Mouse (Mus musculus): ENCODE data around the gene Pcnx2.

Pcnx2 gene

DNA sequence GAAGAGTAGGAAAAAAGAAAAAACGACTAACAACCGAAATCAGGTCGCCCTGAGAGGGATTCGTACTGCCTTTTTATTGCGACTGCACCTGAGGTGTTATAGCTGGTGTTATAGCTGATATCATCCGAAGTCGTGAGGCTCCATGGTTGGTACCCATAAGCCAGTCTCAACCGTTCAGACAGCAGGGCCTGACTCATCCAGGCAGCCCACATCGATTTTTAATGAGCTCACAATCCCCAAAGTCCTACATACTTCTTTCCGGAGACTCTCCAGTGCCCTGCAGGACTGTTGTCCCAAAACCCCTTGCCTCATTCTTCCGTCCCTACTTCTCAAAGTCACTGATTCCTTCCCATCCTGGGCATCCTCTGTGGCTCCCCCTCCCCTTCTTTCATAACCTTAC, 729 bp downstream of the Pcnx2 start:
- no peak for DNase-seq (ENCODE audit: low spot score)

DNA sequence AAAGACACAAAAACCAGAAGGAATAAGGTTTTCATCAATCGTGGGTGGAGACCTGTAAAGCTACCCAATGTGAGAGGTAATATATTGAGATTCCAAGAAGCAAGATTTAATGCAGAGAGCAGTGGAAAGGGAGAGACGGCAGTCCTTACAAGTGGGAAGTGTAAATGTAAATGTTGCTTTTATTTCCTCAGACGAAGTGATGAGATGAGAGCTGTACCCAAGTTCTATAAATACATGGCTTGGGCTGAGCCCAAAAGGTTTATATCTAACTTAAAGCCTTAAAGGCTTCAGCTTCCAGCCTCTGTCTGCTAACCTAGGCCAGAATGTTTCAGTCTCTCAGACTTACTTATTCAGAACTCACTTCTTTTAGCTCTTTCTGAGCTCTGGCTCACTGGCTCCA, 8.2 kb downstream of the Pcnx2 start:
- no peak for DNase-seq (ENCODE audit: low spot score)

DNA sequence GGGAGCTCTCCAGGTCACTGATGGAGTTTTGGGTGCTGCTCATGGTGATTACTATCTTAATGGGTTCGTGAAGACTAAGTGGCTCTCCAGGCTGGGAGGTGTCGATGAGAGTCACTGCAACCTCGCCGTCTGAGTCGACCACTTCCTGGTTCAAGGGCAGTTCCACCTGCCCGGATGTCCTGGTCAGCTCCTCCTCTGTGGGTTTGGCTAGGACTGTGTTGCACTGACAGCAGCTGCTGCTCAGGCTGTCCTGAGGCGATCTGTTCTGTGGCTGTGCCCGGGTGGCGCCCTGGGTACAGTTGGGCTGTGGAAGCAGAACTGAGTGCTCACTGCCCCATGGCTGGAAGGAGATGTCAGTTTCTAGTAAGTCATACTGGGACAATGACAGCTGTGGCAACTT, 10.6 kb downstream of the Pcnx2 start:
- no peak for DNase-seq (ENCODE audit: low spot score)

DNA sequence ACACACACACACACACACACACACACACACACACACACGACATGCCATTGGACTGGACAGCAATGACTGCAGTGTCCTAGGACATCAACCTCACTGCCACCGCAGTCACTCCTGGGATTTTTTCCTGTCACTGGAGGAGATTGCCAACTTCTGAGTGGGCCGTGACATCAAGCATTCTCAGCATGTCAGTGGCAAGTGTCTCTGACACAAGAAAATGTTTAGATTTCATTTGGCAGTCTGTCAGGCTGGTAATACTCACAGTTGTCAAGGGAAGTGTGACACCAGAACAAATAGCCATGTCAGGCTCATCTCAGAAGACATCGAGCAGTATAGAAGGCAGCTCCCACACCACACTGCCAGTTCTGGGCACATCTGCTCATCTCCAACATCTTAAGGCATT, 17.7 kb downstream of the Pcnx2 start:
- no peak for DNase-seq (ENCODE audit: low spot score)

DNA sequence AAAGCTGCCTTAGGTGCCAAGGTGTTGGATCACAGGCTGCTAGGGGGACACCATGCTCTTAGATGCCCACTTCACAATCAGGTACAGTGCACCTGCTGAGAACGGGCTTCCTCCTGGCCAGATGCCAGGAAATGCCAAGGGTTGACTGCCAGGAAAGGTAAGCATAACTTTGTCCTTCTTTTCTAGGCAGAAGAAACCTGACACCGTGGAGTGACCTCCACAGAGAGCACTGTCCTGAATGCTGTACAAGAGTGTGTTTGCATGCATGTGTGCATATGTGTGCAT, 24.9 kb downstream of the Pcnx2 start:
- no peak for DNase-seq (ENCODE audit: low spot score)

DNA sequence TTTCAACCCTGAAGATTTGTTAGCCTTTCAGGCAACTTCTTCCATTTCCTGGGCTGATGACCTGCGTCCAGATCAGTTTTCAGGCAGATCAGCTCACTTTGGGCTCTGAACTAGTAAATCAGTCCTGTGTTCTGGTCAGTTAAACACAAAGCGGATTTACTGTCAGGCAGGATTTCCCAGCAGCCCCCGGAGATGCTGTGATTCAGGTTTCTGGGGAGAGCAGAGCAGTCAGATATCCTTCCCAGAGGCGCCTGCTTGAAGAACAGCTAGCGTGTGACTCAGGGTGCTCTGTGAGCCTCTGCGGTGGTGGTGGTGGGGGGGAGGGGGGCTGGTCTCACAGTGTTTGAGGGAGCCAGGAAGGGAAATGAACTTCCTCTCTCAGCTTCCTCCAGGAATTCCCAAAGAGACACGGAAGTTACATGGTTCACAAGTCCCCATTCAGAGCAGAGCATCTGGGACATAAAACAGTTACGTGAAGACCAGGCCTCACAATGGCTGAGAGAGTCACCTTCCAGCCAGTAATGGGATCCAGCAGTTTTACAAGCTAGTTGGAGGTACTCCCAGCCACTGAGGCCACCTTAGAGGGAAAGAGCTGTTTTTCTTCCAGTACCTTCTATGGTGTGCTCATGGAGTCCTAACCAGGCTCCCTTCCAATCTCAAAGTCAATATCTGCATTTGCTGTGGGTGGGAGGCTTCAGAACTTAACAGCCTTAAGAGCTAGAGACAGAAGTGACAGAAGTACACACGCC, 25.4 kb downstream of the Pcnx2 start:
- no peak for DNase-seq (ENCODE audit: low spot score)

DNA sequence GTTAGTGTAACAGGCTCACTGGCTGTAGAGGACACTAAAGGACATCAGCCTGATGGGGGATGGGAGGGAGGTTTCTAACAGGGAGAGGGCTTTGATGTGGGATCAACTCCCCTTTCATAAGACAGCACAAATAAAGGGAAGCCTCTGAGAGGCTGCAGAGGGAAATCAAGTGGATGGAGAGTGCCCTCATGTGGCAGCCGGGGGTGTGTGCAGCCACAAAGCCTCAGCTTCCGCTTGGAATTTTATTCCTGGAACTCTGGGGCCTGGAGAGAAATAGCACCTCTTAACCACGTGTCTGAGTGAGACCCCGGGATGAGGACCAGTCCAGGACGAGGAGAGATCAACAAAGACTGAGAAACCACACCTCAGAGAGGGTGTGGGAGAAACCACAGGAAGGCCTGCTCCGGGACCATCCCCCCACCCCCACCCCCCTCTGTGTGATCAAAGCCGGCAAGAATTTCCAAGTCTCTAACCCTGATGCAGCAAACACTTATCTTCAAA, 27.2 kb downstream of the Pcnx2 start:
- DNase-seq (ENCODE audit: low spot score) = peak; percentile 59

DNA sequence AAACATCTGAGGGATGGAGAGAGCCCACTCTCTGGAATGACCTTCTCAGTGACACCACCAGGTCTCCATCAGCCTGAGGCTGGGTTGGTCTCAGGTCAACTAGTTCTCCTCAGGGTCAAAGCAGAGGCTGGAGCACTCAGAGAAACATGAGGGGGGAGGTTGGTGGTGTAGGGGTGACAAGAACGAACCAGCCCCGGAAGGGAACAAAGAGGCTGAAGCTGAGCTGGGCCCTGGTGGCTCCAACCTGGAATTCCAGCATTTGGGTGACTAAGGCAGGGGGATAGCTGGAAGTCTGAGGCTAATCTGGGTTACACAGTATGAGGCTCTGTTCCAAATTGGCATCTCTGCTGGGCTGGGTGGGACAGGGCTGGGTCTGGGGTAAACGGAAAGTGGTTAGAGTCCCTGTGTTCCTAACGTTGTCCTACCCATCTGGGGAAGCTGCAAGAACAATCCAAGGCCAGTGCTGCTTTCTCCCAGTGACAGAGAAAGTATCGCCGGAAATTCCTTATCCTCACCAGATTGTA, 27.9 kb downstream of the Pcnx2 start:
- DNase-seq (ENCODE audit: low spot score) = no peak

DNA sequence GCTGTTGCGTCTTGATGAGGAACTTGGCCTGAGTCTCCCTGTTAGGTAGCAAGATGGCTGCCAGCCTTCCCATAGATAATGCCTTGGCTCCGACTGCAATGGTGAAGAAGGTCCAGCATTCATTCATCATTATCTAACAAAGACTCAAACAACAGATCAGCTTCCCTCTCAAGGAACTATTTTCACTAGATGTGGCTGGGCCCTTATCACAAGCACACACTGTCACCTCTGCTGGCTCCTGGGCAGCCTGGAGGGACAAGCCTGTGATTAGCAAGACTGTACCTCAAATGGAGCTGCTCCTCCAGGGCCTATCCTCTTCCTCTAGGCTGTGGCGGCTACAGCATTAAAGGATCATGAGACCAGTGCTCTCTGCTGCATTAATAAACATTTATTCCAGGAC, 28.4 kb downstream of the Pcnx2 start:
- no peak for DNase-seq (ENCODE audit: low spot score)

DNA sequence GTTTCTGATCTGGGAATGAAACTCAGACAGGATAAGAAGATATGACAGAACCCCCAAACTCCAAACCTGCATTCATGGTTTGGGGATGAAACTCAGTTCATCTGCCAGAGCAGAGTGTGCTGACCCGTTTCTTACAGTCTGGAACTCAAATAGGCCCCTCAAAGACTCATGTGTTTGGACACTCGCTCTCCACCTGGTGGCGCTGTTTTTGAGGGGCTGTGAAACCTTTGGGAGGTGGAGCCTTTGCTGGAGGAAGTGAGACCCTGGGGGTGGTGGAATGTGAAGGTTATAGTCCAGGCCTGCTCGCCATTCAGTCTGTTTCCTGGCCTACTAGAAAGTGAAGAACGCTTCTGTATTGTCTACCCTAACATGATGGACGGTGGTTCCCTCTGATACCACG, 29.6 kb downstream of the Pcnx2 start:
- DNase-seq (ENCODE audit: low spot score) = no peak

DNA sequence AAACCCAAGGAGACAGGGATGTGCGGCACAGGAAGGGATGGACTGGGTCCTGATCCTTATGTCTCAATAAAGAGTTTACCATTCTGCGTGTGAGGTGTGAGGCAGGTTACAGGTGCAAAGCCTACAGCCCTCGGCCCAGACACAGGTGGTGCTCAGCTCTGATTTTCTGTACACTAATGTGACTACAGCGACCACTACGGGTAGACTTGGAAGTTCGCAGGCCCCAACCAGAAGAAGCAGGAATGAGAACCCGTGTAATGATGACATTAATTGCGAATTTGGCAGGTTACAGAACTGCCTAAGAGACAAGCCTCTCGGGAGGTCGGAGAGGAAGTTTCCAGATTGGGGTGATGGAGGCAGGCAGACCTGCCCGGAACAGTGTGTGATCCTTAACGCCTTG, 32.0 kb downstream of the Pcnx2 start:
- DNase-seq (ENCODE audit: low spot score) = no peak

DNA sequence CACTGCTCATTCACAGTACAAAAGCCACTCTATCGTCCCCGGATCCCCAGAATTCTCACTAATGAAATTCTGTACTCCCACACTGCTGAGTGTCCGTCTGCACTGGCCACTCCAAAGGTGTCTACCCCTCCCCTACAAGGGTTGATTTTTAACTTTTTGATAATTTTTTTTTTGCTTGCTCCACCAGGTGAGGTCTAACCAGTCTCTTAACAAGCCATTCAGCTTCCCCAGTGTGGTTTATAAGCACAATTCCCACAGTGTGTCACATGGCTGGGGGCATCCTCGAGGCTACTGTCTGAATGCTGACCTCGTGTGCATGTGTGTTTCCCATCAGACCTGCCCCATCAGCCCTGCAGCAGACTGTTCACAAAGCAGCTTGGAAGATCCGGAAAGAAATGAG, 40.9 kb downstream of the Pcnx2 start:
- no peak for DNase-seq (ENCODE audit: low spot score)

DNA sequence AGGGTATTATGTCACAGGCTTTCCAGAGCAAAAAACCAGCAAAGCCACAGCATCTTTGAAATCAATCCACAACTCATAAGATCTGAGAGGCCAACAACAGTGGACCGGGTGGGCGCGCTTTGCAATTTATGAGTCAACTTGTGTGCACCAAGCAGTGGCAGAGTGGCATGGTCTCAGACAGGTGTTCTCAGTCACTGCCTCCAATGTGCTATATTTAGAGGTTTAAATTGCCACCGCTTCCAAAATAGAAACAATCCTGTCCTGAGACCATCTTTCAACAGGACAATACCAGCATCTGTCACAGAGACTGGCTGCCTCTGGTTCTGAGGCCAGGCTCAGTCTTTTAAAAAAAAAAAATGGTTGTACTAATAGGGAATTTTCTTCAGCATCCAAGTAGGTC, 42.0 kb downstream of the Pcnx2 start:
- DNase-seq (ENCODE audit: low spot score) = no peak

DNA sequence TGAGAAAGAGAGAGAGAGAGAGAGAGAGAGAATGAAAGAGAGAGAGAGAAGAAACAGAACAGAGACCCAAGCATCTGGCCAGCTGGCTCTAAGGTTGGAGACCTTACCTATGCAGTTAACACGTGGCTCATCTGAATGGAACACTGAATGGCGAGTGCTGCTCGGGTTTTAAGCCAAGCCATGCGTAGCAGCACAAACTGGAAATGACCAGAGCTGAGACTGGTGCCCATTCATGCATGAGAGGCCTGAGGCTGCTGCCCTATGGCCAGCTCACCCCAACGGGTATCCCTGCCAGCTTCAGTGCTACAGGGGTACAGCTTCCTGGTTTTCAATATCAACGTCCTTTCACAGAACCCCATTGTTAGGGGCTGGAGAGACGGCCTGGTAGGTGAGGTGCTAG, 43.7 kb downstream of the Pcnx2 start:
- no peak for DNase-seq (ENCODE audit: low spot score)

DNA sequence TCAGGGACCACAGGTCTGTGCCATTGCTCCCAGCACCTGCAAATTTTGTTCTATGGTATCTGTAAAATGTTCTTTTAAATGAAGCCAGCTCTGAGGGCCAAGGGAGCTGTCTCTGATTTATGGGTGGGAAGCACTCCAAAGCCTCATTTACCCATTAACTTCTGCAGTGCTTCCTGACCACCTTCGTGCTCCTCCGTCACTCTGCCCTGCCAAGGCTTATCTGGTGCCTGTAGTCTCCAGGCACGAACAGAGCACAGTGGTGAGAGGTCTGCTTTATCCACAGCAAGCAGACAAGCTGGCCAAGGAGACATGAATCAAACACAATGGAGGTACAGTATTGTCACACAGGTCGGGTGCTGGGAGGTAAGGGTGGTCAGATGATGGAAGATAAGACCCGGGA, 44.8 kb downstream of the Pcnx2 start:
- DNase-seq (ENCODE audit: low spot score) = no peak

DNA sequence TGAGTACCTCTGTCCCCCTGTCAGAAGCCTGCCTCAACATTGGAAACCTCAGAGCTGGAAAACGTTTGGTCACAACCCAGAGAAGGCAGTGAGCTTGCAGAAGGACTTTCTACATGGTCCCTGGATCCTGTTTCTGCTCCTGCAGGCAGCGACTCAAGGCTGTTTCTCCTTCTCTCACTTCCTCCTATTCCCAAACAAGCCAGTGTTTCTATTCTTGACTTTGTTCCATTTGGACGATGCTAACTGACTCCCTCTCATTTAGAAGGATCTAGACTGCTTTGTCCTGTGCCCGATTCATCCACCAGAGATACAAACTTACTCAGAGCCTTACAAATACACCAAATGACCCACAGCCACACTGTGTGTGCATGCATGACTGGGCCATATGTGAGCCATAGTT, 48.9 kb downstream of the Pcnx2 start:
- DNase-seq (ENCODE audit: low spot score) = no peak

DNA sequence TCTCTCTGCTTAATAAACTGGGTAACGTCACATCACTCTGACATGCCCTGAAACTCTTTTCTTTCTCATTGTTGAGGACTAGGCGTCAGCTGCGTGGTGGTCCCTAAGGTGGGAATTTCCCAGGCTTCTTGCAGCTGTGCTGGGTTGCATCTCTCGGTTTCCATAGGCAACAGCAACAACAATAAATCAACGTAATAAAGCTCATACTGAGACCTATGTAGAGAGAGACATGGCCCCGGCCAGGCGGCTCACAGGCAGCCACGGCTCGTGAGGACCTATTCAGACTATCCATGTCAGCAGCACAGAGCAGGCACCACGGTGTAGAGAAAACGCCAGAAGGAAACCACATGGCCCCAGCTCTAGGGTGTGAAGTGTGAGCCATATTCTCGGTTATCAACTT, 50.3 kb downstream of the Pcnx2 start:
- no peak for DNase-seq (ENCODE audit: low spot score)

DNA sequence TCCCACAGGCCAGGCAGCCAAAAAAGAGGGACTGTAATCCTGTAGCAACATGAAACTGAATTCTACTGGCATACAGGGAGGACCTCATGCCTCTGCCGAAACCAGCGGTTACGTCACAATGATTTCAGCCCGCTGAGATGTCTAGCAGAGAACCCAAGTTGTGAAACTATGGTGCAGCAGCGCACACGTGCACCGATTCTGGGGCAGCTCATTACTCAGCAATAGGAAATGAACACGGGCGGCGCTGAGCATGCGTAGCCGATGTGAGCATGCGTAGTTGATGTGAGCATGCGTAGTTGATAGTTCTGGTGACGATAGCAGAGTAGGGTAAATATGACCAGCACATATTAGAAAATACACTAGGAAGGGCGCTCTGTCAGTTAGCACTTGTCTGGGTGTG, 52.8 kb downstream of the Pcnx2 start:
- DNase-seq (ENCODE audit: low spot score) = no peak

DNA sequence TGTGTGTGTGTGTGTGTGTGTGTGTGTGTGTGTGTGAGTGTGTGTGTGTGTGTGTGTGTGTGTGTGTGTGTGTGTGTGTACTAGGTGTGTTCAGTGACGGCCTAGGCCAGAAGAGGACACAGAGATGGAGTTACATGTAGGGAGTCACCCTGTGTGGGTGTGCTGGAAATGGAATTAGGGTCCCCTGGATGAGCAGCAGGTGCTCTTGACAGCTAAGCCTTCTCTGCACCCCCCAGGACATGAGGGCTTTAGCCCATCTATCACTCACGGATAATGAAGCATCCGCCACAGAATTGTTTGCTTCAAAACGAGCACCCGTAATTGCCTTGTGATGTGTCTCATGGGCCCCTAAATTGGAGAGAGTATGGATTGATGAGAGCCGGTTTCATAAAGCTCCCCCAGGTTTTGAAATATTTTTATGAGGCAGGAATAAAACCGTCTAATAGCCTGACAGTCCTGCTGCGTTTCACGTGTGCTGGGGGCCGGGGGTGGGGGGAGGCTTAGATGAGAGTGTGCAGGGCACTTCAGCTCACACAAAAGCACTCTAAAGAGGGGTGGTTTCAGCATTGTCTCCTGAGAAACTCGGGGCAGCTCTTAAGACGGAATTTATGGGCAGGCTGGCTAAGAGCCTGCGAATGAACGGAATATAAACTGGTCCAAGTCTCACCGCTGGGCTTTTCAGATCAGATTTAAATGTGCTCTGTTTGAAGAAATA, 54.8 kb downstream of the Pcnx2 start:
- no peak for DNase-seq (ENCODE audit: low spot score)

DNA sequence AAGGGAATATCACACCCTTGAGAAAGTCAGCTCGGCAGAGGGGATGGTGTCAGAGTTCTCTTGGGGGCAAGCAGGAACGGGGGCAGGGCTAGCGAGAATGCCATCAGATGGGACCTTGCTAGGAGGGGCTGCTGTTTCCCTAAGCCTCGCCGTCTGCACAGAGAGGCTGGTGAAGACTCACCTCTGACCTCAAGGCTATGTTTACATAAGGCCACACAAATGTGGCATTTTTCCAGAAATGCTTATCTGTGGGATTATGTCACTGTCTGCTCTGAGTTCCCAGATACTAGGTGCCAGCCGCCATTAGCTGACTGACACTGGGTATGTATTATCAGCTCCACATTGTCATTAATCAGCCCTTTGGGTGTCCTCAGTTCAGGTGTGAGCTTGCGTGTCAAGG, 56.0 kb downstream of the Pcnx2 start:
- DNase-seq (ENCODE audit: low spot score) = no peak

DNA sequence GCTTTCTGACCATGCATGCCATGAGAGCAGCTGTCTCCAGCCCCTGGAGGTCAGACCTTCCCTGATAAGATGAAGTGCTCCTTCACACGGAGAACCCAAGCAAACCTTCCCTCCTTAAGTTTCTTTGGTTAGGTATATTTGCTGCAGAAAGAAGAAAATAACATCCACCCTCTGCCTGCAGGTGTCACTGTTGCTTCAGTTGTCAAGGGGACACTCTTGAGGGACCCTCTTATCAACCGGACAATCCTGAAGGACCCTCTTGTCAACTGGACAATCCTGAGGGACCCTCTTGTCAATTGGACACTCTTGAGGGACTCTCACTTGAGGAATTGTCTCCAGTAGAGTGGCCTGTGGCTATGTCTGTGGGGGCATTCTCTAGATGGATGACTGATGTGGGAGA, 73.4 kb downstream of the Pcnx2 start:
- no peak for DNase-seq (ENCODE audit: low spot score)

DNA sequence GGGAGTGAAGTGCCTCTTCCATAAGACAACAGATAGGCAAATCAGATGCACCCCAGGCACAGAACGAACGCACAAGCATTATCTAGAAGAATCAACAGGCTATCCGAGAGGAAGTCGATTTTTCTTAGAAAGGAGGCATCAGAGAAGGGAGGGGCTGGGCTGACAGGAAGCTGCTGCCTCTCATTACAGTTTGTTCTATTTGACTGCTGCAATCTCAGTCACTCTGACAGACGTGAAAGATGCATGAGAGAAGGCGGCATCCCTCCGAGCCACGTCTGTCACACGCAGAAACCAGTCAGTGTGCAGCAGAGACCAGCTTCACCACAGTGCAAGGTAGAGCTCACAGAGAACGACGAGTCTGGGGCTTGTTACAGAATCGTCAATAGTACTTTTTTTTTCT, 74.4 kb downstream of the Pcnx2 start:
- no peak for DNase-seq (ENCODE audit: low spot score)

DNA sequence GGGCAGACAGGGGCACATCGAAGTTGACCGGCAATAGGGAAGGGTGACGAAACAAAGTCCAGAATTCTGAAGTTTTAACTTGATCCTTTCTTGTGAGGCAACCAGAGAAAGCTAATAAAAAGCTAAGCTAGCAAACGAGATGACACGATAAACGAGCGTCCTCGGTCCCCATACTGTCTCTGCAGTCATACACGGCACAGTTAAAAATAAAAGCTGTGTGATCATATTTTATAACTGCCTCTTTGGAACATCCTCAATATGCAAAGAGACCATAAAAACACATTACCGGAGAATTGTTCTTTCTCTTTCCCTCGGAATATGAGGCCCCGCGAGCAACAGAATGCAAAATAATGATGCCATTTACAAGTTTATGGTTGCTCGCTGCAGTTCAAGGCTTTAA, 76.1 kb downstream of the Pcnx2 start:
- DNase-seq (ENCODE audit: low spot score) = no peak

DNA sequence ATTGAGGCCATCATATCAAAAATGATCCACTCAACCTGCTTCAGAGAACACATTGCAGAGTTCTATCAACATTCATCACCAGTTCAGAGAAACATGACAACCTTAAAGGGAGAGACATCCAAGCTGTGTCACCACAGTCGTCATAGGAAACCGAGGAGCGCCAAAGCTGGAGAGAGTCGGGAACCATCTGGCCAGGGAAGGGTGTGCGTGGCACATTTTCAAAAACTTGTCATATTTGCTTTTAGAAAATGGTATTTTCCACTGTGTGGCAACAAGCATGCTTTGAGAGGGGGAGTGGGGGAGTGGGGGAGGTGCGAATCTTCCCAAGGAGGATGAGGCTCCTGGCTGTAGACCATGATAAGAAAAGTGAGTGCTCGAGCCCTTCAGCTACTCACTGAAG, 78.3 kb downstream of the Pcnx2 start:
- DNase-seq (ENCODE audit: low spot score) = no peak

Measured in urinary bladder, postnatal 25 days (tissue).